Mouse (Mus musculus) hindbrain, postnatal 0 days (tissue): Measurements from ENCODE around the gene Cmtr1. TPM values are rescaled to one million over a fixed set of nuclear protein-coding genes. Genes with fewer than 3 reads are reported as not detected.
A peak's percentile ranks its signal among the peaks of the same experiment; 100 is the strongest.

Experiments used
- ATAC-seq: fragments of 200-750 bp; cut with Nextera tagmentation; 2 replicates; pipeline ENCODE4 v1.8.0; 2017; ENCODE audit warnings: mild to moderate bottlenecking, moderate TSS enrichment, moderate library complexity
- DNase-seq: peaks from one replicate; pipeline ENCODE4 v3.0.0-alpha.2; 2015; ENCODE audit warnings: low spot score
- H3K27ac ChIP-seq: fragments of 300-500 bp; sonication (generic); 2 replicates; pipeline ENCODE4 v1.5.1; 2014; ENCODE audit warnings: mild to moderate bottlenecking
- H3K27me3 ChIP-seq: fragments of 300-500 bp; sonication (generic); 2 replicates; pipeline ENCODE4 v1.6.1; 2014; ENCODE audit warnings: low read length, mixed read lengths; ENCODE audit not compliant: insufficient read depth
- H3K36me3 ChIP-seq: fragments of 300-500 bp; sonication (generic); 2 replicates; pipeline ENCODE4 v1.6.1; 2014; ENCODE audit warnings: low read length, mixed read lengths; ENCODE audit not compliant: insufficient read depth
- H3K4me1 ChIP-seq: fragments of 300-500 bp; sonication (generic); 2 replicates; pipeline ENCODE4 v1.6.1; 2014; ENCODE audit warnings: antibody characterized with exemption, low read length, mixed read lengths; ENCODE audit not compliant: insufficient read depth
- H3K4me2 ChIP-seq: fragments of 300-500 bp; sonication (generic); 2 replicates; pipeline ENCODE4 v1.6.1; 2014; ENCODE audit warnings: low read depth, mild to moderate bottlenecking, low read length, moderate library complexity, mixed read lengths
- H3K4me3 ChIP-seq: fragments of 300-500 bp; sonication (generic); 2 replicates; pipeline ENCODE4 v1.5.1; 2014; ENCODE audit warnings: low read length
- H3K9ac ChIP-seq: fragments of 300-500 bp; sonication (generic); replicated peaks from 2 replicates; pipeline ENCODE4 v1.6.1; 2014; ENCODE audit warnings: mild to moderate bottlenecking, low read length, moderate library complexity, mixed read lengths
- H3K9me3 ChIP-seq: fragments of 300-500 bp; sonication (generic); 2 replicates; pipeline ENCODE4 v1.6.1; 2016; ENCODE audit warnings: low read length, mixed read lengths
- CTCF ChIP-seq: IDR thresholded peaks from 2 replicates; pipeline ENCODE4 v1.5.1; 2016; ENCODE audit warnings: antibody characterized with exemption, control low read depth, low read depth
- WGBS: fragments of 180-500 bp; shearing (Covaris S2); extraction: QIAGEN DNeasy Blood & Tissue Kit; methylation state at CpG from one replicate; pipeline ENCODE4 v1.1.7; 2014; 5-methylcytosine and 5-hydroxymethylcytosine counted together
- polyA plus RNA-seq: library from polyadenylated mRNA; unstranded; fragments of >200 nt; fragmentation: Nextera tagmentation; extraction: Ambion mirVana; gene quantifications from 2 replicates; pipeline ENCODE4 v1.2.1, GENCODE M21; 2015
- total RNA-seq: library from RNA; depleted of rRNA; stranded (reverse); fragments of >200 nt; gene quantifications from 2 replicates; pipeline ENCODE4 v1.2.3, GENCODE M21; 2014

The Cmtr1 gene
- total and polyA plus RNA-seq, 2 experiments from 2014 or later = 71.5 to 116 TPM

DNA sequence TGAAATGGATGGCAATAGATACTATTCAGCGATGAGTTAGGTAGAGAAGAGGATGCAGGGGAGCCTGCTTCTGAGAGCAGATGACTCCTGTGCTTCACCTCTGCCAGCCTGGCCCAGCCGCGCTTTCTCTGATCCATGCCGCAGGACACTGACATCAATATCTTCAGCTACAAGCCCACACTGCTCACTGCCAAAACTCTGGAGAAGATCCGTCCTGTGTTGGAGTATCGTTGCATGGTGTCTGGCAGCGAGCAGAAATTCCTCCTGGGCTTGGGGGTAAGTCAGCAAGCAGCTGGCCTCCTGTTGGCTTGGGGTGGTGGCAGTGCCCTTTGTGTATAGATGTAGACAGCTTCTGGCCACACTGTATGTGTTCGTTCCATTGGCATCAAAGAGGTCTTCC lies 36.5 kb downstream of the Cmtr1 start:
- ATAC-seq = no peak
- Histone ChIP-seq H3K9ac (no peak overlapping the region), H3K36me3 (peaks cover 71% of the 10 kb centered on the region), H3K27ac (no peak overlapping the region), H3K27me3 (no peaks in the 10 kb centered on the region), H3K4me2 (no peak overlapping the region), H3K4me3 (no peak overlapping the region), H3K9me3 (no peaks in the 10 kb centered on the region), H3K4me1 (no peaks in the 10 kb centered on the region)
- no peak for DNase-seq
- 91% methylated on average over 8 of the region's 8 CpGs for WGBS
- no peak for TF ChIP-seq CTCF

DNA sequence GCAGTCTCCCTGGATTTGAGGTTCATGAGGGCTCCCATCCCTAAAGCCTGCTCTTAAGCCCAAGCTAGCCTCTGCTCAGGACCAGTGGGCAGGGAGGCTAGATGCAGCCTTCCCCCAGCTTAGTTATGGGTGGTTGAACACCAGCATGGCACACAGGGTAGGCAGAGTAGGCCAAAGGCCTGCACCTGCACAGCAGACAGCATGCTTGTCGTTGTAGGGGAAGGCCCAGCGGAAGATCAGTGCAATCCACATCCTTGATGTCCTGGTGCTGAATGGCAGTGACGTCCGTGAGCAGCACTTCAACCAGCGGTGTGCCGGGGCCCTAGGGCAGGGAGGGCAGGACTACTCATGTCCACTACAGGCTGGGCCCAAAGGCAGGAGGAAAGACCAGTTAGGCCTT lies 38.0 kb downstream of the Cmtr1 start:
- H3K36me3 ChIP-seq = peaks cover 75% of the 10 kb centered on the region
- no peaks in the 10 kb centered on the region for H3K9me3 ChIP-seq
- no peak overlapping the region for H3K27ac ChIP-seq
- DNase-seq (no peak), ATAC-seq (no peak)
- no peak overlapping the region for H3K4me3 ChIP-seq
- H3K27me3 ChIP-seq = no peaks in the 10 kb centered on the region
- H3K4me2 ChIP-seq = no peak overlapping the region
- WGBS = 88% methylated on average over 6 of the region's 6 CpGs
- H3K9ac ChIP-seq = no peak overlapping the region
- no peak for TF ChIP-seq CTCF
- peaks cover 2% of the 10 kb centered on the region; the same call in 1 of the 2 replicates for H3K4me1 ChIP-seq

DNA sequence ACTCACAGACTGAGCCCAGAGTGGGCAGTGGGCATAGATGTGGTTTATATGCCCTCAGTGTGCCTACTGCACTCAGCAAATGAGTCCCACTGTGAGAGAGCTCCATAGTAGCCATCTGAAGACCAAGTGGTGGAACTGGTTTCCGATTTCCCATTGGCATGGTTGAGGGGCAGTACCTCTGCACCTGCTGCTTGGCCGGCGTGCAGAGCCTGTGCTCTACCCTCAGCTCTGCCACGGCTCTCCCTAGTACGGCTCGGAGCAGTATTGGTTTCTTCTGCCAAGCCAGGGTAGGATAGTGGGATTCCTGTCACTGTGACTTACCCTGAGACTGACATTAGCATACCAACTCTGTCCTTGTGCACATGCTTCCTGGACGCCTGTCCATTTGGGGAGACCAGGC lies 40.2 kb downstream of the Cmtr1 start:
- DNase-seq (no peak), ATAC-seq (no peak)
- Histone ChIP-seq H3K4me2 (no peak overlapping the region), H3K27me3 (no peaks in the 10 kb centered on the region), H3K27ac (no peak overlapping the region), H3K4me1 (peaks cover 3% of the 10 kb centered on the region; the same call in 1 of the 2 replicates), H3K9me3 (no peaks in the 10 kb centered on the region), H3K4me3 (no peak overlapping the region), H3K36me3 (peaks cover 61% of the 10 kb centered on the region), H3K9ac (no peak overlapping the region)
- WGBS = 89% methylated on average over 7 of the region's 7 CpGs
- TF ChIP-seq CTCF = no peak

DNA sequence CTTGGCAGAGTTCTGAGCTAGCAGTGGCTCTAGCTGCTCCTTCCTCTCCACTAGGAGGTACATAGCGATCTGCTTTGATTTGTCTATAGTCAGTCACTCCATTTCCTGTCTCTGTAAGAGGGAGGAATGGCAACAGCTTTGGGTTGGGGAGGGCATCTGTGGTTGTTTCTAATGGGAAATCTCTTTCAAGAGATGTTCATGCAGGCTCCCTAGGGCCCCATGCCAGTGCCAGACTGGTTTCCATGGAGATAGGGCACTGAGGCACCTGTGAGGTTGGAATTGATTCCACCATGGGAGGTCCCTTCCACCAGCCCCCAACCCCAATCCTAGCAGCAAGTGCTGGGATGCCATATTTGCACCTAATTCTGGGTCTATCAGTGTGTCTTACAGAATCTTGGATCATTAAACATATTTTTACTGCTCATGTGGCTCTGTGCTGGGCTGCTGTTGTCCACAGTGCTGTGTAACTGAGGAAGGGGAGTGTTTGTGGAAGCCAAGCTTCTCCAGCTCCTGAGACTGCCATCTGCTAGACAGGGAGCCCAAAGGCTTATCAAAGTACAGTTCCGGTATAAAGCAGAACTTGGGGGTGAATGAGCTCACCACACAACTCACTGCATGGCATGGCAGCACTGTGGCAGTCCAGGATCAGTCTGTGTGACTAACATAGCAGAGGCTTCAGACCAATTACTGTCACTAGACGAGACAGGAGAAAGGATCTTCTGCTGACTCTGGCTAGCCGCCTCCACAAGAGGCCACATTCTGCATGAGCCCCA lies 42.7 kb downstream of the Cmtr1 start:
- Histone ChIP-seq H3K4me3 (no peak overlapping the region), H3K27me3 (no peaks in the 10 kb centered on the region), H3K4me2 (no peak overlapping the region), H3K9ac (peak overlapping the region; percentile 15; the same call in 1 of the 2 replicates), H3K4me1 (peaks cover 3% of the 10 kb centered on the region; the same call in 1 of the 2 replicates), H3K27ac (no peak overlapping the region), H3K9me3 (no peaks in the 10 kb centered on the region), H3K36me3 (peaks cover 45% of the 10 kb centered on the region)
- WGBS = 49% methylated on average over 4 of the region's 4 CpGs
- DNase-seq = peak; percentile 44
- 0 out of 2 replicates have a peak, but pooled peaks have one; percentile 21 for TF ChIP-seq CTCF
- peak; percentile 16; the same call in 1 of the 2 replicates for ATAC-seq

DNA sequence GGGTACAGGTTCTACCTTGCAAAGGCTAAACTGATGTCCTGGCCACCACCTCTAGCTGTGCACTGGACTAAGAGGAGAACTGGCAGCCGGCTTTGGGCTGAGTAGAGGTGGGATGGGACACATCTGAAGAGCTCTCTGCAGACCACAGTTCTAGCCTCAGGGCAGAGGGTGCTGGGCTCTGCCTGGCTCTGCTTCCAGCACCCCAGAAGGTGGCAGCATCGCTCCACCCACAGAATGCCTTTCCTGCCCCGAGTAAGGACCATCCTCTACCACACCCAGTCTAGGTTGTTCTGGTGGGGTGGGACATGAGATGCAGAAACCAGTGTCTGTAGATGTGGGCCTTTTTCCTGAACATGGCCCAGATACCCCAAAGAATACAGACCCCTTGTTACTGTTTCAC lies 44.4 kb downstream of the Cmtr1 start:
- 31% methylated on average over 3 of the region's 3 CpGs for whole genome bisulfite sequencing
- no peaks in the 10 kb centered on the region for H3K9me3 ChIP-seq
- H3K4me2 ChIP-seq = no peak overlapping the region
- no peaks in the 10 kb centered on the region for H3K27me3 ChIP-seq
- ATAC-seq = peak; percentile 67
- H3K27ac ChIP-seq = no peak overlapping the region
- peaks cover 11% of the 10 kb centered on the region; the same call in 1 of the 2 replicates for H3K4me1 ChIP-seq
- H3K4me3 ChIP-seq = no peak overlapping the region
- peak; percentile 75 for DNase-seq
- peaks cover 29% of the 10 kb centered on the region; the same call in 1 of the 2 replicates for H3K36me3 ChIP-seq
- peak; percentile 97 for TF ChIP-seq CTCF
- H3K9ac ChIP-seq = no peak overlapping the region

DNA sequence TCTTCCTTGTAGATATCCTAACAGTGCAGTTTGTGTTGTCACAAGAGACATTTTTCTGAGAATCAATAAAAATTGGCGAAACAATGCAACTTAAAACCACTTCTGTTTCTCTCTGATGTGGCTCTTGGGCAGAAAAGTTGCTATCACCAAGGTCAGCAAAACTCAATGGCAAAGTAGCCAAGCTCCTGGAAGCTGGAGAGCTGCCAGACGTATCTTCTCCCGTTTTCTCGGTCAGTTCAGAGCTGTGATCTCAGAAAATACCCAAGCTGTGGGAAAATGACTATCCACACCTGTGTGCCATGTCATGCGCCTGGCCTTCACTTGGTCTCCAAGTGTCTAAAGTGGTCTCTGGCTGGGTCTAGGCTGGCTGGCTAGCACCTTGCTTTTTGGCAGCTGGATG lies 45.5 kb downstream of the Cmtr1 start:
- no peaks in the 10 kb centered on the region for H3K27me3 ChIP-seq
- no peaks in the 10 kb centered on the region for H3K9me3 ChIP-seq
- no peak for TF ChIP-seq CTCF
- ATAC-seq (no peak), DNase-seq (no peak)
- peaks cover 22% of the 10 kb centered on the region for H3K4me1 ChIP-seq
- no peak overlapping the region for H3K9ac ChIP-seq
- 75% methylated on average over 5 of the region's 5 CpGs for WGBS
- H3K36me3 ChIP-seq = peaks cover 18% of the 10 kb centered on the region; the same call in 1 of the 2 replicates
- no peak overlapping the region for H3K4me2 ChIP-seq
- H3K27ac ChIP-seq = no peak overlapping the region
- no peak overlapping the region for H3K4me3 ChIP-seq

DNA sequence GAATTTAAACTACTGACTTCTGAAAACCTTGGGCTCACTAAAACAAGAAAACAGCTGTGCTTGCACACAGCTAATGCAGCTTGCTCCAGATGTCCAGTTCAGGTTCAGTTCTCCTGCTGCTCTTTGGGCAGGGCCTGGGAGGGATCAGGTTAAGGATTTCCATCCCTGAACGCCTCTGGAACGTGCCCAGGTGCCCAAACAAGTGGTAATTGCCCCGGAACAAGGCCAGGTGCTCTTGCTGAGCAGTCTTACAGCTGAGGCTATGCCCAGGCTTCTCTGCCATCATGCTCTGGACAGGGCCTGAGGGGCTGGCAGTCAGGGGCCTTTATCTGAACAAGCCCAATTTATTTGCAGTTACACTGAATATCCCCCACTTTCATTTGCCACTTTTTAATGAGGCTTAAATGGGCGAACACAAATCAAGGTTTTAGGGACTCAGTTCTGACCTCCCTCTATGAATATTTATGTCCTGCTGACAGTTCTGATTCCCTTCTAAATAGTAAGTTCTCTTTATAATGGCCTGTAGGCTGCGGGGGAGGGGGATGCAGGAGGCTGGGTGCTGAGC lies 46.7 kb downstream of the Cmtr1 start:
- peaks cover 26% of the 10 kb centered on the region for H3K4me1 ChIP-seq
- WGBS = 43% methylated on average over 5 of the region's 5 CpGs
- no peak for DNase-seq

More for the DNA sequence above, 46.7 kb downstream of the Cmtr1 start:
- TF ChIP-seq CTCF = no peak
- ATAC-seq = no peak
- Histone ChIP-seq H3K4me3 (no peak overlapping the region), H3K36me3 (peaks cover 7% of the 10 kb centered on the region; the same call in 1 of the 2 replicates), H3K4me2 (no peak overlapping the region), H3K27me3 (no peaks in the 10 kb centered on the region), H3K27ac (no peak overlapping the region), H3K9me3 (no peaks in the 10 kb centered on the region), H3K9ac (no peak overlapping the region)
